Mouse (Mus musculus) intestine, postnatal 0 days (tissue): ENCODE results near the gene Esrrg. TPM values are rescaled to one million over a fixed set of nuclear protein-coding genes. Genes with fewer than 3 reads are reported as not detected.

Source experiments
- ATAC-seq: fragments of 200-750 bp; cut with Nextera tagmentation; 2 replicates; pipeline ENCODE4 v1.8.0; 2017; ENCODE audit warnings: mild to moderate bottlenecking, moderate TSS enrichment, moderate library complexity
- H3K27ac ChIP-seq: fragments of 300-500 bp; sonication (generic); 2 replicates; pipeline ENCODE4 v1.5.1; 2014; ENCODE audit warnings: mild to moderate bottlenecking, low read depth, low read length, moderate library complexity
- H3K27me3 ChIP-seq: fragments of 300-500 bp; sonication (generic); replicated peaks from 2 replicates; pipeline ENCODE4 v1.6.1; 2014; ENCODE audit warnings: low read length, mixed read lengths; ENCODE audit not compliant: control insufficient read depth, insufficient read depth
- H3K36me3 ChIP-seq: fragments of 300-500 bp; sonication (generic); 2 replicates; pipeline ENCODE4 v1.6.1; 2014; ENCODE audit warnings: mild to moderate bottlenecking, moderate library complexity; ENCODE audit not compliant: control insufficient read depth, insufficient read depth
- H3K4me1 ChIP-seq: fragments of 300-500 bp; sonication (generic); replicated peaks from 2 replicates; pipeline ENCODE4 v1.6.1; 2014; ENCODE audit warnings: antibody characterized with exemption, low read length, mixed read lengths; ENCODE audit not compliant: control insufficient read depth, insufficient read depth
- H3K4me2 ChIP-seq: fragments of 300-500 bp; sonication (generic); replicated peaks from 2 replicates; pipeline ENCODE4 v1.6.1; 2014; ENCODE audit warnings: low read depth, mild to moderate bottlenecking, moderate library complexity
- H3K4me3 ChIP-seq: fragments of 300-500 bp; sonication (generic); 2 replicates; pipeline ENCODE4 v1.5.1; 2014; ENCODE audit warnings: low read depth, low read length
- H3K9ac ChIP-seq: fragments of 300-500 bp; sonication (generic); 2 replicates; pipeline ENCODE4 v1.6.1; 2014; ENCODE audit warnings: mild to moderate bottlenecking, low read depth, low read length
- H3K9me3 ChIP-seq: fragments of 300-500 bp; sonication (generic); 2 replicates; pipeline ENCODE4 v1.6.1; 2016; ENCODE audit warnings: mixed run types; ENCODE audit not compliant: control insufficient read depth
- CTCF ChIP-seq: sonication (generic); IDR thresholded peaks from 2 replicates; pipeline ENCODE4 v1.5.1; 2016; ENCODE audit warnings: low read depth, mild to moderate bottlenecking, control low read depth, antibody characterized with exemption, moderate library complexity
- WGBS: fragments of 180-500 bp; shearing (Covaris S2); extraction: QIAGEN DNeasy Blood & Tissue Kit; methylation state at CpG from one replicate; pipeline ENCODE4 v1.1.7; 2014; 5-methylcytosine and 5-hydroxymethylcytosine counted together
- polyA plus RNA-seq: library from polyadenylated mRNA; unstranded; fragments of >200 nt; fragmentation: Nextera tagmentation; extraction: Ambion mirVana; gene quantifications from 2 replicates; pipeline ENCODE4 v1.2.1, GENCODE M21; 2015

The Esrrg gene
- polyA plus RNA-seq, 1 experiment from 2014 or later: 1.2 TPM

DNA sequence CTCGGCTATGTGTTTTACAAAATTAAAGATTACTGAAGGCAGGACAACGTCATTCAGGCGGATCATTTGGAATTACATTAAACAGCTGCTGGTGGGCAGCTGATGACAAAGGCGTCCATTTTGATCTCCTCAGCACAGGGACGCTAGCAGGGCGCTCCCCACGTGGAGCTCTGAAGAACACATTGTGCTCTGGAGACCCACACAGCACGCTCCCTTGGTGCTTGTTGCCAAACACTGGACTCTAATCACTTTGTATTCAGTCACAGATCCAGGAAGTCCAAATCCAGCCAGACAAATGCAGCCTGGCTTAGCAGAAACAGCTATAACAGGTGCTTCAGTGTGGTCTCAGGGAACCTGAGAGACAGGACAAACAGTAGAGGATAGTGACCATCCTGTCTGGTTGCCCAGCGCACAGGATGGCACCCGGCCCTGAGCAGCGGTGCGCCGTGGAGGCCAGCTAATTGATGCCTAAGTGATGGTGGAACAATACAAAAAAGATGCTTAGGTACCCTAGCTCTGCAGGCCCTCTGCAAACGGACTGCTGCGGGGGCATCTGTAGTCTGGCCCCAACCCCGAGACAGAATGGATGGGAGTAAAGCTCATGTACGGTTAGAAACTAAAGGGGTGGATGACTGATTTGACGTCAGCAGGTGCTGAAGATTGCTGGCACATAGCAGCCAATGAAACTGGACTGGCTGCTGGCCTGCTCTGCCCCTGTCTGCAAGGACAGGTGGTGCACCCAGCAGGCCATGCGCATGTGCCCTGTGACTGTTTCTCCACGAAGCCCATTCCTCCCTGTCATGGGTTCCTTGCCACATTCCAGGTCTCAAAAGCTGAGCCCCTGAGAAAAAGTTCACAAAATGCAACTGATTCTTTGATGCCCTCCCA is 367.1 kb downstream of the Esrrg start:
- 85% methylated on average over 20 of the region's 20 CpGs for WGBS
- ATAC-seq: no peak

DNA sequence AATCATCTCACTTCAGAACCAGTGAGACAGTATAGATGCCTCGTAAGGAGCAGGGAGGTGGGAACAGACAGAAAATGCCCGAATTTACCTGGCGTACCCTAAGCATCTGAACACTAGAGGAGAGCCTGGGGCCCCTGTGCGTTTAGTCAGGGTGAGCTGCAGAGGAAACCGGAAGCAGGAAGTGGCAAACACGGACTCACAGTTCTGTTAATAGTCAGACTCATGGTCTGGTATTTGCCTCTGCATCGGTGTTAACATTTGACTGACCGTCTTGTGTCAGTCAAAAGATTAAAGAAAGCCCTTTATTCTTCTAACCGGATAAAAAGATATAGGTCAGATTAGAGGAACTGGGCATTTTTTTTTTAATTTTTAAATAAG is 367.8 kb downstream of the Esrrg start:
- no peak for ATAC-seq
- H3K36me3 ChIP-seq: no peaks in the 10 kb centered on the region
- no peaks in the 10 kb centered on the region for H3K4me1 ChIP-seq
- no peak overlapping the region for H3K27ac ChIP-seq
- no peaks in the 10 kb centered on the region for H3K27me3 ChIP-seq
- no peaks in the 10 kb centered on the region for H3K9me3 ChIP-seq
- WGBS: 73% methylated on average over 9 of the region's 9 CpGs
- no peak overlapping the region for H3K4me2 ChIP-seq
- H3K9ac ChIP-seq: no peak overlapping the region
- no peak overlapping the region for H3K4me3 ChIP-seq
- no peak for TF ChIP-seq CTCF

More for the DNA sequence above, 367.1 kb downstream of the Esrrg start:
- Histone ChIP-seq H3K9ac (no peak overlapping the region), H3K36me3 (no peaks in the 10 kb centered on the region), H3K4me3 (no peak overlapping the region), H3K27me3 (no peaks in the 10 kb centered on the region), H3K27ac (no peak overlapping the region), H3K4me1 (no peaks in the 10 kb centered on the region), H3K4me2 (no peak overlapping the region), H3K9me3 (no peaks in the 10 kb centered on the region)
- TF ChIP-seq CTCF: peak; percentile 52

DNA sequence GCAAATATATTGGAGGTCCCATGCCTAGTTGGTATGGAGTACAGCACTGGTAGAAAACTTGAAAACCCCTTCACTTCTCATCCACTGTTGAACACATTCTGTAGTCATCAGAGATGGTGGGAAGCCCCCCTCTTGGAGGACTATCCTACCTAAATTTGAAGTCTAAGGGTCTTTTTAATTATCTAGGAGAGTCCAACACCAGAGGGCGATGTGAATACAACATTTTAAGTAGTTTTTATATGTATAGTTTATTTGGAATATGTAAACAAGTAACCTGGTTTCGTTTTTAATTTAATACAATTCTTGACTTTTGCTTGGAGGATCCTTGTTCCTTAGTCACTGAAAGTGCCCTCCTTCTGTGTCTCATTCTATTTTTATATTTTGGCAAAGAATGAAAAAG is 372.4 kb downstream of the Esrrg start:
- ATAC-seq: no peak
- H3K4me1 ChIP-seq: no peaks in the 10 kb centered on the region
- H3K36me3 ChIP-seq: no peaks in the 10 kb centered on the region
- H3K9me3 ChIP-seq: no peaks in the 10 kb centered on the region
- no peaks in the 10 kb centered on the region for H3K27me3 ChIP-seq
- TF ChIP-seq CTCF: peak; percentile 30
- H3K9ac ChIP-seq: no peak overlapping the region
- H3K27ac ChIP-seq: no peak overlapping the region
- 69% methylated on average over 2 of the region's 2 CpGs for WGBS
- H3K4me2 ChIP-seq: no peak overlapping the region
- H3K4me3 ChIP-seq: no peak overlapping the region

DNA sequence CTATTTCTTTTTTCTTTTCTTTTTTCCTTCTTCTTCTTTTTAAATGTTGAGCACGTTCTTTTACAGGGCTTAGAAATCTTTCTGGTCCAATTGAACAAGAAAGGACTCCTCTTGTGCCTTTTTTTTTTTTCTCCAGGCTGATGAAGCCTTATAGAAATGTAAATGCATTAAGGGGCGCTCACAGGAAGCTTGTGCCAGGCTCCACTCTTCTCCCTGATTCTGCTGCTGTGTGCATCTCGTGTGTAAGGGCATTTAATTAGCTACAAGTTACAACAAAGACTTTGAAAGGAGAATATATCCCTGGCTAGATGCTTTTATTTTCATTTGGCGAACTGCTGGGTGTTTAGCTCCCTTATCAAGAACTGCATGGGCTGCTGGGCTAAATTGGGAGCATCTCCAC is 374.6 kb downstream of the Esrrg start:
- H3K4me3 ChIP-seq: no peak overlapping the region
- no peaks in the 10 kb centered on the region for H3K27me3 ChIP-seq
- H3K4me1 ChIP-seq: no peaks in the 10 kb centered on the region
- 62% methylated on average over 4 of the region's 4 CpGs for WGBS
- H3K9me3 ChIP-seq: no peaks in the 10 kb centered on the region
- no peak overlapping the region for H3K9ac ChIP-seq
- TF ChIP-seq CTCF: no peak
- H3K4me2 ChIP-seq: no peak overlapping the region
- no peak for ATAC-seq
- H3K27ac ChIP-seq: no peak overlapping the region
- no peaks in the 10 kb centered on the region for H3K36me3 ChIP-seq

DNA sequence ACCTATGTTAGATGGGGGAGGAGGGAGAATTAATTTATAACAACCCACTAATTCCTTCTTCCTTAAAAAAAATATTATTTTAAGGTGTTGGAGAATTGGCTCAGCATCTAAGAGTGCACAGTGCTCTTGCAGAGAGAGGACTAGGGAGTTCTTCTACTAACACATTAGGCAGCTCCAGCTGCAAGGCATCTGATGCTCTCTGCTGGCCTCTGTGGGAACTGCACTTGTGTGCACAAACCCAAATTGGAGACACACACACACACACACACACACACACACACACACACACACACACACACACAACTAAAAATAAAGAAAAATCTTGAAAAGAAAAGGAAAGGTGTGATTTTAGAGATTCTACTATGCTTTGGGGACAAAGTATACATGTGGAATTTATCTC is 381.6 kb downstream of the Esrrg start:
- H3K9ac ChIP-seq: no peak overlapping the region
- H3K4me3 ChIP-seq: no peak overlapping the region
- no peak overlapping the region for H3K4me2 ChIP-seq
- H3K4me1 ChIP-seq: no peaks in the 10 kb centered on the region
- no peaks in the 10 kb centered on the region for H3K27me3 ChIP-seq
- H3K27ac ChIP-seq: no peak overlapping the region
- H3K9me3 ChIP-seq: no peaks in the 10 kb centered on the region
- H3K36me3 ChIP-seq: no peaks in the 10 kb centered on the region
- TF ChIP-seq CTCF: peak; percentile 57
- no peak for ATAC-seq

DNA sequence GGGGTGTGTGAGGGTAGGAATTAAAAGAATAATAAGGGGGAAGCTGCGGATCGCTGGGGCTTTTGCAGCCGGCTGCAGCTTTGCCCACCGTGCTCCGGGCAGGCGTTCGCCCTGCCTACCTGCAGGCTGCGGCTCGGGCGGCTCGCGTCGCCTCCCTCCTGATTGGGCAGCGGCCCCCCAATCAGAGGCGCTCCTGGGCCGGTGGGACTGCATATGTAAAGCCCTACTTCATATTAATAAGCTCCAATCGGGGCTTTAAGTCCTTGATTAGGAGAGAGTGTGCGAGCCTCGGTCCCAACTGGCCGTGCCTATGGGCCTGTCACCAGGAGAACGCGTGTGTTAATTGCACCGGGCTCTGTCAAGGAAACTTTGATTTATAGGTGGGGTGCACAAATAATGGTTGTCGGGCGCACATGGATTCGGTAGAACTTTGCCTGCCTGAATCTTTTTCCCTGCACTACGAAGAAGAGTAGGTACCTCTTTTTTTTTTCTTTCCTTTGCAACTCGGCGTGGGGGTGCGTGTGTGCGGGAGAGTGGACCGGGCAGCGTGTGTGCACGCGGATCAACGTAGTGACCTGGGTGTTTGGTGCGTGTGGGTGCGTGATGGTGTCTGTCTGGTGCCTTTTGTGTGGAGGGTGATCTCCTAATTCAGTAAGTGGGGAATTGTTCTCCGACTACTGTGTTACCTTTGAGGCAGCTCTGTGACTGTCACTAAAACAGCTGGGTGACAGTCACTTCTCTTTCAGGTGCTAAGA is 389.2 kb downstream of the Esrrg start:
- H3K9ac ChIP-seq: peak overlapping the region; percentile 57
- under 1% methylated on average over 39 of the region's 39 CpGs for WGBS
- H3K4me2 ChIP-seq: peak overlapping the region; percentile 87
- no peaks in the 10 kb centered on the region for H3K27me3 ChIP-seq
- no peaks in the 10 kb centered on the region for H3K4me1 ChIP-seq
- H3K27ac ChIP-seq: no peak overlapping the region
- no peak for TF ChIP-seq CTCF
- peak overlapping the region; percentile 47 for H3K4me3 ChIP-seq
- no peaks in the 10 kb centered on the region for H3K9me3 ChIP-seq
- ATAC-seq: peak; percentile 88
- no peaks in the 10 kb centered on the region for H3K36me3 ChIP-seq
